Mouse (Mus musculus) layer of hippocampus, postnatal 36 days (tissue): ENCODE data around the gene Actn4. TPM values are rescaled to one million over a fixed set of nuclear protein-coding genes. Genes with fewer than 3 reads are reported as not detected.

Experiments used
- total RNA-seq, 2 experiments: library from RNA; stranded (reverse); gene quantifications; 2 replicates each; pipeline ENCODE4 v1.2.3; 2021

Actn4 gene
- total RNA-seq, 2 experiments from 2014 or later, result 121 to 130 TPM

Other genes starting within 250 kb of the Actn4 start
- gene Fbxo17, start 245.5 kb downstream of the Actn4 start, total RNA-seq, result 1 to 10 TPM in 1 of 2 experiments, under 1 TPM in 1; 0.92 to 1.3 TPM
- 10 to 100 TPM; 55.7 to 56.6 TPM for gene Mrps12, start 220.5 kb downstream of the Actn4 start, total RNA-seq
- gene Sars2, start 220.3 kb downstream of the Actn4 start, total RNA-seq, result 10 to 100 TPM in 1 of 2 experiments, 1 to 10 TPM in 1; 9.9 to 11.6 TPM
- gene Ccer2, start 206.2 kb downstream of the Actn4 start, total RNA-seq, result under 1 TPM; 0.38 to 0.45 TPM
- gene Sirt2, start 195.6 kb downstream of the Actn4 start, total RNA-seq, result 100 to 1,000 TPM; 156 to 162 TPM
- 10 to 100 TPM; 25.3 to 29.2 TPM for gene Nfkbib, start 194.8 kb downstream of the Actn4 start, total RNA-seq
- 1 to 10 TPM; 2.5 TPM for gene Rinl, start 173.4 kb downstream of the Actn4 start, total RNA-seq
- 100 to 1,000 TPM; 417 to 431 TPM for gene Hnrnpl, start 153.8 kb downstream of the Actn4 start, total RNA-seq
- 10 to 100 TPM; 60.8 to 61.8 TPM for gene Ech1, start 137.1 kb downstream of the Actn4 start, total RNA-seq
- 1 to 10 TPM; 3.6 to 6.1 TPM for gene Lgals4, start 128.5 kb downstream of the Actn4 start, total RNA-seq
- gene Lgals7, start 98.5 kb downstream of the Actn4 start, total RNA-seq, result not detected
- under 1 TPM; 0.22 to 0.35 TPM for gene Capn12, start 80.9 kb downstream of the Actn4 start, total RNA-seq
- 100 to 1,000 TPM; 190 to 196 TPM for gene Eif3k, start 19.5 kb upstream of the Actn4 start, total RNA-seq
- gene Map4k1, start 19.7 kb upstream of the Actn4 start, total RNA-seq, result 1 to 10 TPM; 1.7 to 1.9 TPM
- 10 to 100 TPM; 13.9 to 17.7 TPM for gene Ryr1, start 162.8 kb upstream of the Actn4 start, total RNA-seq
- 1 to 10 TPM; 1.1 to 1.7 TPM for gene Rasgrp4, start 172.5 kb upstream of the Actn4 start, total RNA-seq
- 10 to 100 TPM; 30.0 to 32.1 TPM for gene Fam98c, start 193.9 kb upstream of the Actn4 start, total RNA-seq
- gene Ggn, start 207.9 kb upstream of the Actn4 start, total RNA-seq, result under 1 TPM; 0.76 to 0.77 TPM
- gene Spred3, start 208.1 kb upstream of the Actn4 start, total RNA-seq, result 10 to 100 TPM; 45.3 to 51.0 TPM
- 100 to 1,000 TPM; 136 to 154 TPM for gene Psmd8, start 218.4 kb upstream of the Actn4 start, total RNA-seq